Mouse (Mus musculus) C2C12 (cell line): Measurements from ENCODE around the gene Slc22a20.

ENCODE experiments used
- CTCF ChIP-seq: IDR thresholded peaks from one replicate; pipeline ENCODE4 v1.5.1; 2011; ENCODE audit not compliant: control insufficient read depth, insufficient read depth, insufficient read length
- MAX ChIP-seq: IDR thresholded peaks from one replicate; pipeline ENCODE4 v1.6.1; 2011; ENCODE audit warnings: mild to moderate bottlenecking, control low read depth
- MYOG ChIP-seq: IDR thresholded peaks from one replicate; pipeline ENCODE4 v1.6.1; 2011; ENCODE audit not compliant: control insufficient read depth, insufficient read length; ENCODE audit errors: extremely low read depth
- USF1 ChIP-seq: IDR thresholded peaks from one replicate; pipeline ENCODE4 v1.6.1; 2011; ENCODE audit warnings: low read depth, mild to moderate bottlenecking, control low read depth, moderate library complexity

DNA sequence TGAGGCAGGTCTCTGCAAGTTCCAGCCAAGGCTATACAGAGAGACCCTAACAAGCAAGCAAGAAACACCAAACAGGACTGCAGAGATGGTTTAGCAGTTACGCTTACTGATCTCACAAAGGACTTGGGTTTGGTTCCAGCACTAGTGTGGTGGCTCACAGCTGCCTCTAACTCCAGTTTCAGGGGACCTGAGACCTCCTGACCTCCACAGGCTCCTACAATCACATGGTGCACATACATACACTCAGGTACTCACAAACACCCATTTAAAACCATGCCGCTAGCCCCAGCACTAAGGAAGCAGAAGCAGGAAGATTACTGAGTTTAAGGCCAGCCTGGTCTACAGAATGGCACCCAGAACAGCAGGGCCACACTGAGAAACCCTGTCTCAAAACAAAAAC, 21.1 kb downstream of the Slc22a20 start:
- TF ChIP-seq CTCF, result no peak
- no peak for TF ChIP-seq MAX
- no peak for TF ChIP-seq MYOG
- no peak for TF ChIP-seq USF1
